Mouse (Mus musculus) hindbrain, embryonic 16.5 days (tissue): ENCODE data around the gene Adgrb3. TPM values are rescaled to one million over a fixed set of nuclear protein-coding genes. Genes with fewer than 3 reads are reported as not detected.
"Not testable (repeated sequence)": the region's sequence is repeated elsewhere in the genome, so short reads cannot be mapped to it uniquely, and the experiment has no call there.

Experiments
- ATAC-seq: fragments of 200-750 bp; cut with Nextera tagmentation; 2 replicates; pipeline ENCODE4 v1.8.0; 2017; ENCODE audit warnings: moderate TSS enrichment, moderate library complexity
- H3K27ac ChIP-seq: fragments of 300-500 bp; sonication (generic); 2 replicates; pipeline ENCODE4 v1.5.1; 2014; ENCODE audit warnings: low read depth, mild to moderate bottlenecking, control low read depth, low read length, moderate library complexity
- H3K27me3 ChIP-seq: fragments of 300-500 bp; sonication (generic); replicated peaks from 2 replicates; pipeline ENCODE4 v1.6.1; 2014; ENCODE audit warnings: low read length; ENCODE audit not compliant: control insufficient read depth, insufficient read depth
- H3K36me3 ChIP-seq: fragments of 300-500 bp; sonication (generic); 2 replicates; pipeline ENCODE4 v1.6.1; 2014; ENCODE audit warnings: mild to moderate bottlenecking, low read length, moderate library complexity, mixed read lengths; ENCODE audit not compliant: control insufficient read depth, insufficient read depth
- H3K4me1 ChIP-seq: fragments of 300-500 bp; sonication (generic); 2 replicates; pipeline ENCODE4 v1.6.1; 2014; ENCODE audit warnings: low read depth, low read length; ENCODE audit not compliant: control insufficient read depth, insufficient read depth
- H3K4me2 ChIP-seq: fragments of 300-500 bp; sonication (generic); 2 replicates; pipeline ENCODE4 v1.6.1; 2014; ENCODE audit warnings: mild to moderate bottlenecking, low read length, control low read depth, moderate library complexity
- H3K4me3 ChIP-seq: fragments of 300-500 bp; sonication (generic); 2 replicates; pipeline ENCODE4 v1.5.1; 2014; ENCODE audit warnings: mild to moderate bottlenecking, low read length, control low read depth, moderate library complexity
- H3K9ac ChIP-seq: fragments of 300-500 bp; sonication (generic); 2 replicates; pipeline ENCODE4 v1.6.1; 2014; ENCODE audit warnings: low read depth, mild to moderate bottlenecking, control low read depth, low read length, moderate library complexity
- H3K9me3 ChIP-seq: fragments of 300-500 bp; sonication (generic); 2 replicates; pipeline ENCODE4 v1.6.1; 2014; ENCODE audit warnings: mild to moderate bottlenecking, low read length, moderate library complexity; ENCODE audit not compliant: control insufficient read depth
- WGBS: fragments of 180-500 bp; shearing (Covaris S2); extraction: QIAGEN DNeasy Blood & Tissue Kit; methylation state at CpG from one replicate; pipeline ENCODE4 v1.1.7; 2014; 5-methylcytosine and 5-hydroxymethylcytosine counted together
- polyA plus RNA-seq: library from polyadenylated mRNA; unstranded; fragments of >200 nt; fragmentation: Nextera tagmentation; extraction: Ambion mirVana; gene quantifications from 2 replicates; pipeline ENCODE4 v1.2.1, GENCODE M21; 2015

Adgrb3 gene
- polyA plus RNA-seq, 1 experiment from 2014 or later, result 52.9 TPM

GRCm38 (mm10) chr1:25057656-25058055, 771.9 kb downstream of the Adgrb3 start:
- H3K4me1 ChIP-seq, result no peaks in the 10 kb centered on the region
- no peaks in the 10 kb centered on the region for H3K9me3 ChIP-seq
- 74% methylated on average over 2 of the region's 2 CpGs for WGBS
- no peak overlapping the region for H3K9ac ChIP-seq
- no peak overlapping the region for H3K4me2 ChIP-seq
- no peaks in the 10 kb centered on the region for H3K27me3 ChIP-seq
- ATAC-seq, result peak; percentile 66
- no peaks in the 10 kb centered on the region for H3K36me3 ChIP-seq
- H3K27ac ChIP-seq, result no peak overlapping the region
- H3K4me3 ChIP-seq, result no peak overlapping the region

DNA sequence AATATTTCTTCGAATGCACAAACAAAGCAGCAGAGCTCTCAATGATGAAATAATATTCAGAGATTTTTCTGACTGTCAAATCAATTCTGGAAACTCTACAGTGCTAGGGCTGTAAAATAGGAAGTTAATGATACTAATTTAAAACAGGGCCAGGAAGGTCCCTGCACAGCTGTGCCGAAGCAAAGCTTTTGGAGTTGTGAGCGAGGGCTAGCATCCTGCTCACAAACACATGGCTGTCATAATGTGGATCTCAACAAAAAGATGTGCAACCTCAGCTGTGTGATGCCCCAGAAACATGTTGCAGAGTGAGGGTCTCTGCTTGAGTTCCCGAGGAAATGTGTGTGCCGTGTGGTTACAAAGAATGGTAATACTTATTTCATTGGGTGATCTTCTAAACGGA, 772.3 kb downstream of the Adgrb3 start:
- no peak overlapping the region for H3K4me2 ChIP-seq
- peak; percentile 37; the same call in 1 of the 2 replicates for ATAC-seq
- H3K9ac ChIP-seq, result no peak overlapping the region
- no peak overlapping the region for H3K4me3 ChIP-seq
- WGBS, result 78% methylated on average over 6 of the region's 6 CpGs
- no peaks in the 10 kb centered on the region for H3K27me3 ChIP-seq
- no peaks in the 10 kb centered on the region for H3K4me1 ChIP-seq
- no peaks in the 10 kb centered on the region for H3K36me3 ChIP-seq
- no peak overlapping the region for H3K27ac ChIP-seq
- no peaks in the 10 kb centered on the region for H3K9me3 ChIP-seq

- ATAC-seq, result no peak
- Histone ChIP-seq H3K4me2 (no peak overlapping the region), H3K27me3 (no peaks in the 10 kb centered on the region), H3K4me1 (no peaks in the 10 kb centered on the region), H3K9me3 (no peaks in the 10 kb centered on the region), H3K36me3 (no peaks in the 10 kb centered on the region), H3K9ac (no peak overlapping the region), H3K27ac (no peak overlapping the region), H3K4me3 (no peak overlapping the region)
- WGBS, result 74% methylated on average over 4 of the region's 4 CpGs
Measured at GRCm38 (mm10) chr1:25042091-25042490, 787.4 kb downstream of the Adgrb3 start.

- Histone ChIP-seq H3K27me3 (no peaks in the 10 kb centered on the region), H3K4me2 (peak overlapping the region; percentile 26; the same call in 1 of the 2 replicates), H3K36me3 (no peaks in the 10 kb centered on the region), H3K9me3 (no peaks in the 10 kb centered on the region), H3K4me1 (peaks cover 4% of the 10 kb centered on the region), H3K4me3 (no peak overlapping the region), H3K27ac (no peak overlapping the region), H3K9ac (no peak overlapping the region)
- 53% methylated on average over 10 of the region's 10 CpGs for WGBS
- ATAC-seq, result peak; percentile 27; the same call in 1 of the 2 replicates
Measured at GRCm38 (mm10) chr1:25034161-25034560, 795.3 kb downstream of the Adgrb3 start.

DNA sequence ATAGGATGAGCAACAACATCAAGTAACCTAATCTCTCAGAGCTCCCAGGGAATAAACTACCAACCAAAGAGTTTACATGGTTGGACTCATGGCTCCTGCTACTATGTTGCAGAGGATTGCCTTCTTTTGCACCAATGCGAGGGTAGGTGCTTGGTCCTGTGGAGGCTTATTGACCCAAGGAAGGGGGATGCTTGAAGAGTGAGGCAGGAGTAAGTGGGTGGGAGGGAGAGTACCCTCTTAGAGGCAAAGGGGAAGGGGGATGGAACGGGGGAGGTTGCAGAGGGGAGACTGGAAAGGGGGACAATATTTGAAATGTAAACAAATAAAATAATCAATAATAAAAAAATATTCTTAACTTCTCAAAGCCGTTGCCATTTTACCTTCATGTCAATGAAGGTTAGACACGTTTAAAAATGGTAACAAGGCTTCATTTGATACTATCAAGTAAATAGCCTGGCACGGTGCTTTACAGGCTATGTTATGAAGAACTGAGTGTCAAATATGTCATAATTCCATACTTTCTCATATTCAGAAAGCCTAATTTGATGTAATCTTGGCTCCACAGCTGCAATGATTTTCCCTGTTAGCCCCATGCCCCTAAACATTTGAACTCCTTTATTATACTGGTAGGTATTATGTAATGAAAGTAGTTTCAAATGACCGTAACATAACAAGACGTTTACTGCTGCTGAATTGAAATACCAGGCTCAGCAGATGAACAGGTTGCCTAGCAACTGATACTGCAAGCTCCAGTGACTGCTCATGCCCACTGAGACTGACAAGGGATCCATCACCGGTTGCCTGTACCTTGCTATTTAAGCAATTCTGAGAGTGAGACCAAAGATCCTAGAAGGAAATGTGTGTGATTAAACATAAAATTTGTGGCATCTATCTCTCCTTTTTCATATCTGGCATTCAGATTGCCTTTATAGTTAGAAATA, 796.1 kb downstream of the Adgrb3 start:
- no peaks in the 10 kb centered on the region for H3K27me3 ChIP-seq
- ATAC-seq, result peak; percentile 98
- H3K4me2 ChIP-seq, result peak overlapping the region; percentile 8; the same call in 1 of the 2 replicates
- H3K4me1 ChIP-seq, result peaks cover 4% of the 10 kb centered on the region
- no peaks in the 10 kb centered on the region for H3K9me3 ChIP-seq
- no peak overlapping the region for H3K4me3 ChIP-seq
- H3K9ac ChIP-seq, result no peak overlapping the region
- no peak overlapping the region for H3K27ac ChIP-seq
- WGBS, result 33% methylated on average over 8 of the region's 8 CpGs
- no peaks in the 10 kb centered on the region for H3K36me3 ChIP-seq

DNA sequence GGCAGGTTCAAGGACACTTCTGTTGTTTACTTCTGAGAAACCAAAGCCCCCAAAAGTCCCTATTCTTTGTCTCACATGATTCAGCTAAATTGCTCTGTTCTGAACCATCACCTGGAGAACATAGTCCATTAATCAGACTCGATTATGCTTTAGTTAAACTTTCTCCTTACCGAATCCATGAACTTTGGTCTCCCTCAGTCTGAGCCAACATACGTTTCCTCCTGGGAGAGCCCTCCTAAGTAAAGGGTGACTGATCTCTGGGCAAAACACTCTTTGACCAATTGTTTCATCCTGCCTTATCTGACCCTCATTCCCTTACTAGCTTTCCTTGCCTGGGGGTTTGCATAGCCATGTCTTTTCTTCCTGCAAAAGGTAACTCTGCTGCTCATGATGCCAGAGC, 806.4 kb downstream of the Adgrb3 start:
- WGBS, result 89% methylated on average over 3 of the region's 3 CpGs
- H3K9ac ChIP-seq, result no peak overlapping the region
- no peaks in the 10 kb centered on the region for H3K4me1 ChIP-seq
- H3K4me3 ChIP-seq, result no peak overlapping the region
- no peak overlapping the region for H3K4me2 ChIP-seq
- H3K27ac ChIP-seq, result no peak overlapping the region
- no peak for ATAC-seq
- H3K27me3 ChIP-seq, result no peaks in the 10 kb centered on the region
- no peaks in the 10 kb centered on the region for H3K36me3 ChIP-seq
- H3K9me3 ChIP-seq, result no peaks in the 10 kb centered on the region

- ATAC-seq, H3K9me3 ChIP-seq, H3K4me3 ChIP-seq, H3K4me2 ChIP-seq, H3K9ac ChIP-seq, H3K36me3 ChIP-seq, H3K27me3 ChIP-seq, H3K27ac ChIP-seq, H3K4me1 ChIP-seq: not testable (repeated sequence)
- 91% methylated on average over 6 of the region's 8 CpGs for WGBS
Measured at GRCm38 (mm10) chr1:25017851-25018250, 811.7 kb downstream of the Adgrb3 start.
